Mouse (Mus musculus) colon, adult 2 months (tissue): ENCODE results near the gene Tcaim. TPM values are rescaled to one million over a fixed set of nuclear protein-coding genes. Genes with fewer than 3 reads are reported as not detected.

Source experiments
- polyA plus RNA-seq: library from polyadenylated mRNA; depleted of rRNA; stranded (reverse); fragments of >200 nt; gene quantifications from 2 replicates; pipeline ENCODE4 v1.2.3, GENCODE M21; 2012; rRNA removed

Gene Tcaim
- 1.5 and 2.2 TPM in 2 replicates for polyA plus RNA-seq

DNA sequence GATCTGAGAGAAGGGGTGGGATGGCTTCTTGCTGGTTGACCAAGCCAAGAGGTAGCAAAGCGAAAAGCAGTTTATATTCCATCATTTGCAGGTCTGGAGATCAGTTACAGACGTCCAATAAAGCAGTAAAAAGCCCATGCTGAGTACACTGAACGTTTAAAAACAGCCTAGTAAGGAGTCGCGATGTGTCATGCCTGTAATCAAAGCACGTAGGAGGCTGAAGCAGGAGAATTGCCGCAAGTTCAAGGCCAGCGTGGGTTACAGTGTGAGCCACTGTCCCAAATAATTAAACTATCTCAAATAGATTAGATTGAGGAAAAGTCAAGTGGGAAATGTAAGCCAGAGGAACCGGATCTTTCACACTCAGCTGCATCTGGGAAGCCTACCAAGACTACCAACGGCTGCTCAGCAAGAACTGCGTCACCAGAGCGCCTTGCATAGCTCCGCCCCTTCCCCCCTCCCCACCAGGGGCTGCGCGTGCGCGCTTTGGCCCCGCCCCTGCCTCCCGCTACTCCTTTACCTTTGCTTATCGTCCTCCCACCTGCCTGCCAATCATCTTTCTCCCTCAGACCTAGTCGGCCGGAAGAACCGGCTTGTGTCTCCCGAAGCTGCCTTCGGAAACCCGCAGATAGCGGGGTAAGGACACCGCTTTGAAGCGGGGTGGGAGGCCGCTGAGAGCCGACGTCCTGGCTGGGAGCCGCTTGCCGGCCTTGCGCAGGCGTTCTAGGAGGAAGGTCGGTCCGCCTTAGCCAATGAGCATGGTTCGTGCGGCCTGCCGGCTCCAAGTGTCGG is at the start of gene Tcaim:
TSS of gene Tcaim (plus strand) at position 487 of the 792 bp plus-strand sequence.

GRCm38 (mm10) chr9:122843760-122844159 is 38.4 kb downstream of the Tcaim start, which contains the start of gene Gm35549:
TSS of gene Gm35549 (minus strand) at chr9:122844035.

DNA sequence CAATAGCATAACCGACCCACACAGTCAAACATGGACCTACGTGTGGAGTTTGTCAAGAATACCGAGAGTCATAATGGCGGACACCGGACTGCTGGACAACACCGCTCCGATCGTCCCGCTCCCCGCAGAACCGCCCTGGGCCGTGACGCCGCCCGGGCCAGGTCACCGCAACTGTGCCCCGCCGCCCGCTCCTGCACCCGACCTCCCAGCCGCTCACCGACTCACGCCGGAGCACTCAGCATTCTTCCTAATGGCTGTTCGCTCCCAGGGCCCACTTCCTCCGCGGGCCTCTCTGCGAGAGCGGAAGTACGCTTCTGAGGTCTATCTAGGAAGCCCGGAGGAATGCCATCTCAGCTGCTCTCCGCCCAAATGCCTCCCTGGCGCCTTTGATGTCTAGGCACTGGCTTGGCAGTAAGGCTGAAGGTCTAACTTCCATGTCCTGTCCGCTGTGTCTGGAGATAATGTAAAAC is 60.4 kb downstream of the Tcaim start, which contains the start of gene Zfp445:
TSS of gene Zfp445 (minus strand) at position 310 of the 470 bp plus-strand sequence.

DNA sequence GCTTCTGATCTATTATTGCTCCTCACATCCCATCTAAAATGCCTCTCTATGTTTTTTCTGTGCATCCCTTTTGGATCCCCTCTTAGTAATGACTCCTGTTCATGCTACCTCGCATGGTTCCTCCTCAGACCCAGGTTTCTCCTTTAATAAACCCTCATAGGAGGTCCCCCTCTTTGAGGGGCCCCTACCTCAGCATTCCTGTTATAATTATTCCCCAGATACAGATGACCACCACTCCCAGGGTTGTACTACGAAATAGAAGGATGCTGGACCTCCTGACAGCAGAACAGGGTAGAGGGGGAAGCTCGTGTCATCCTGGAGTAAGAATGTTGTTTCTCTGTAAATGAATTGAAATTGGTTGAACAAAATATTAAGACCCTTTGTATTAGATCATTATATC is 80.0 kb downstream of the Tcaim start, which contains the start of gene Zkscan7:
TSS of gene Zkscan7 (plus strand) at position 301 of the 400 bp plus-strand sequence.

Other genes starting within 250 kb of the Tcaim start
- gene Topaz1, start 58.2 kb upstream of the Tcaim start, polyA plus RNA-seq, result not detected in 2 replicates
- gene Gm35549, start 38.5 kb downstream of the Tcaim start, polyA plus RNA-seq, result not detected in 2 replicates
- 13.3 and 14.7 TPM in 2 replicates for gene Zfp445, start 60.5 kb downstream of the Tcaim start, polyA plus RNA-seq
- gene Zkscan7, start 80.1 kb downstream of the Tcaim start, polyA plus RNA-seq, result 3.0 and 3.2 TPM in 2 replicates
- 0.42 and 0.45 TPM in 2 replicates for gene Zfp105, start 117.5 kb downstream of the Tcaim start, polyA plus RNA-seq
- gene 1110059G10Rik, start 145.5 kb downstream of the Tcaim start, polyA plus RNA-seq, result 1.5 and 1.9 TPM in 2 replicates
- gene Kif15, start 145.5 kb downstream of the Tcaim start, polyA plus RNA-seq, result 1.7 and 3.0 TPM in 2 replicates
- 12.4 and 20.1 TPM in 2 replicates for gene Tmem42, start 215.8 kb downstream of the Tcaim start, polyA plus RNA-seq
- 0.06 TPM in 1 of 2 replicates, not detected in the other for gene Tgm4, start 229.2 kb downstream of the Tcaim start, polyA plus RNA-seq